Mouse (Mus musculus): ENCODE measurements at regions not wholly inside any gene's neighbourhood (a gene's known extent, or its start where the extent isn't known, plus 50 kb on each side); places are given as distances from the start of the nearest gene placed in this dataset.

GRCm38 (mm10) chr1:47051109-47051508, 158.5 kb upstream of the Slc39a10 start:
- Histone ChIP-seq H3K27ac (no peak overlapping the region), H3K4me1 (no peaks in the 10 kb centered on the region), H3K27me3 (no peaks in the 10 kb centered on the region), H3K4me3 (no peak overlapping the region), H3K9ac (no peak overlapping the region), H3K4me2 (no peak overlapping the region), H3K36me3 (ENCODE audit: poor library complexity, severe bottlenecking) (no peaks in the 10 kb centered on the region), H3K9me3 (replicated peaks) (no peaks in the 10 kb centered on the region)
- ATAC-seq = no peak

DNA sequence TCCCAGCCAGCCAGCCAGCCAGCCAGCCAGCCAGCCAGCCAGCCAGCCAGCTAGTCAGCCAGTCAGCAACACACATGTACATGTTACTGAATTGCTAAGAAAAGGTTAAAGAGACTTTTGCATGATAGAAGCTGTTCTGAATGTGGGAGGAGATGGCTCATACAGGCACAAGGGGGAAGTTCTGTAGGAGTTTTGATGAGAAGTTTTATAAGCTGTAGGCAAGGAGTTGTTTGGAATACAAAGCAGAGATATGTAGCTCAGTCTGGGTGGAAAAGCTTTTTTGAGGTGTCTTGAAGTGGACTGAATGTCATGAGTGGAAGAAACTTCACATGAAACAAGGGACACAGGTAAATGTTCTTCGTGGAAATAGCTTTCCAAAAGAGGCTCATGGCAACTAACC, 157.8 kb upstream of the Slc39a10 start:
- H3K9me3 ChIP-seq (replicated peaks) = no peaks in the 10 kb centered on the region
- H3K4me1 ChIP-seq = no peaks in the 10 kb centered on the region
- no peak overlapping the region for H3K27ac ChIP-seq
- no peak for ATAC-seq
- 73% methylated on average over 1 of the region's 1 CpGs for WGBS
- no peaks in the 10 kb centered on the region for H3K27me3 ChIP-seq
- no peak overlapping the region for H3K4me3 ChIP-seq
- no peaks in the 10 kb centered on the region for H3K36me3 ChIP-seq (ENCODE audit: poor library complexity, severe bottlenecking)
- H3K9ac ChIP-seq = no peak overlapping the region
- no peak overlapping the region for H3K4me2 ChIP-seq

- no peak overlapping the region for H3K9ac ChIP-seq
- H3K36me3 ChIP-seq (ENCODE audit: poor library complexity, severe bottlenecking) = no peaks in the 10 kb centered on the region
- no peak overlapping the region for H3K27ac ChIP-seq
- no peaks in the 10 kb centered on the region for H3K27me3 ChIP-seq
- WGBS = 89% methylated on average over 2 of the region's 2 CpGs
- no peaks in the 10 kb centered on the region for H3K9me3 ChIP-seq (replicated peaks)
- H3K4me2 ChIP-seq = no peak overlapping the region
- H3K4me3 ChIP-seq = no peak overlapping the region
- H3K4me1 ChIP-seq = no peaks in the 10 kb centered on the region
- no peak for ATAC-seq
These were observed 144.9 kb upstream of the Slc39a10 start for GRCm38 (mm10) chr1:47037576-47037975.

GRCm38 (mm10) chr1:47019356-47019755, 126.7 kb upstream of the Slc39a10 start:
- no peak for ATAC-seq
- no peak overlapping the region for H3K9ac ChIP-seq
- H3K27ac ChIP-seq = no peak overlapping the region
- no peak overlapping the region for H3K4me3 ChIP-seq
- H3K4me2 ChIP-seq = no peak overlapping the region
- 4% methylated on average over 1 of the region's 1 CpGs for WGBS
- no peaks in the 10 kb centered on the region for H3K9me3 ChIP-seq (replicated peaks)
- H3K36me3 ChIP-seq (ENCODE audit: poor library complexity, severe bottlenecking) = no peaks in the 10 kb centered on the region
- H3K4me1 ChIP-seq = peaks cover 5% of the 10 kb centered on the region; the same call in 1 of the 2 replicates
- H3K27me3 ChIP-seq = no peaks in the 10 kb centered on the region

- ATAC-seq = no peak
- WGBS = 90% methylated on average over 1 of the region's 1 CpGs
- Histone ChIP-seq H3K27me3 (no peaks in the 10 kb centered on the region), H3K4me3 (no peak overlapping the region), H3K4me1 (peaks cover 4% of the 10 kb centered on the region; the same call in 1 of the 2 replicates), H3K36me3 (ENCODE audit: poor library complexity, severe bottlenecking) (no peaks in the 10 kb centered on the region), H3K27ac (no peak overlapping the region), H3K4me2 (no peak overlapping the region), H3K9me3 (replicated peaks) (no peaks in the 10 kb centered on the region), H3K9ac (no peak overlapping the region)
These were observed 121.9 kb upstream of the Slc39a10 start for GRCm38 (mm10) chr1:47014526-47014925.

DNA sequence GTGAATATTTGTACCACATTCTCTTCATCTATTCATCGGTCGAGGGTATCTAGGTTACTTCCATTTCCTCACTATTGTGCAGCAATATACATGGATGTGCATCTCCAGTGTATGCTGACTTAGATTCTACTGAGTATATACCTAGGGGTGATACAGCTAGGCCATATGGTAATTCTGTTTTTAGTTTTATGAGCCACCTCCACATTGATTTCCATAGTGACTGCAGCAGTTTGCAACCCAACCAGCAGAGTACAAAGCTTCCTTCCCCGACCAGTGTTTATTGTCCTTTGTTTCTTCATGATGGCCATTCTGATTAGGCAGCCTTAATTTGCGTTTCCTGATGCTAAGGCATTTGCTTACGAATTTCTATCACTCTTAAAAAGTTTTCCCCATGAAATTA, 111.1 kb upstream of the Slc39a10 start:
- no peaks in the 10 kb centered on the region for H3K9me3 ChIP-seq (replicated peaks)
- no peaks in the 10 kb centered on the region for H3K27me3 ChIP-seq
- H3K27ac ChIP-seq = no peak overlapping the region
- no peak overlapping the region for H3K4me3 ChIP-seq
- 79% methylated on average over 5 of the region's 5 CpGs for WGBS
- H3K9ac ChIP-seq = no peak overlapping the region
- H3K4me2 ChIP-seq = no peak overlapping the region
- no peaks in the 10 kb centered on the region for H3K36me3 ChIP-seq (ENCODE audit: poor library complexity, severe bottlenecking)
- no peaks in the 10 kb centered on the region for H3K4me1 ChIP-seq
- ATAC-seq = no peak

DNA sequence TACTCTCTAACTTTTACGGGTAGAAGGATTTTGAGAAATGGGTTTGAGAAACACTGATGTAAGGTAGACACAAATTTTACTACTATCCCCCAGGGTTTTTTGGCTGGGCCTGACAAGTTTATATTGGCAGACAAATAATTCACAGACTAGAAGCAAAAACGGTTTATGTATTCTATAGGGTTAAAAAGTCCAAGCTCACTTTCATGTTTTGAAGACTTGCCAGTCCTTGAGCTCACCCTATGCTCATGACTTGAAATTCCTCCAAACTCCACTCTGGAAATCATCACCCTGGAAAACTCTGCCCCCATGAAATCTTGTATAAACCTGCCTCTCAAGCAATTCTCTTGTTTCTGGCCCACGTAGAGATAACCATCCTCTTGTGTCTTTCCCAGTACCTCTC, 106.7 kb upstream of the Slc39a10 start:
- H3K4me2 ChIP-seq = no peak overlapping the region
- H3K9ac ChIP-seq = no peak overlapping the region
- no peak overlapping the region for H3K4me3 ChIP-seq
- H3K27me3 ChIP-seq = no peaks in the 10 kb centered on the region
- ATAC-seq = no peak
- H3K9me3 ChIP-seq (replicated peaks) = no peaks in the 10 kb centered on the region
- WGBS = 84% methylated on average over 3 of the region's 3 CpGs
- H3K36me3 ChIP-seq (ENCODE audit: poor library complexity, severe bottlenecking) = no peaks in the 10 kb centered on the region
- no peak overlapping the region for H3K27ac ChIP-seq
- H3K4me1 ChIP-seq = no peaks in the 10 kb centered on the region

DNA sequence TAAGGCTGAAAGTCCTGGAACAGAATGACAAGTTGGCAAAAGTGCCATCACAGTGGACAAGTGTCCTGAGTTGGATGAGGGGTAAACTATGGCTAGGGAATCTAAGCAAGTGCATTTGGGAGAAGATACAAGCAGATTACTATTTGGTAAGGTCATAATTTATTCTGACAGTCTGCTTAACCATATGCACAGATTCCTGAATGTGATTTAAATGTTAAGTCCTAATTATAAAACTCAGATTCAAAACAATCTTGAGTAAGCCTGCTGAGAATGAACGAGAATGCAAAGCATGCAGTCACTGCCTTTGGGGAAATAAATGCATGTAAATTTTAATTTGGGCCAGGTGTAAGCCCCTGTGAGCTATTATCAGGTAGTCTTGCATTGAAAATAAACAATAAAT, 93.3 kb upstream of the Slc39a10 start:
- no peaks in the 10 kb centered on the region for H3K4me1 ChIP-seq
- ATAC-seq = peak; percentile 50; the same call in 1 of the 2 replicates
- no peak overlapping the region for H3K4me3 ChIP-seq
- H3K27me3 ChIP-seq = no peaks in the 10 kb centered on the region
- no peak overlapping the region for H3K4me2 ChIP-seq
- no peaks in the 10 kb centered on the region for H3K9me3 ChIP-seq (replicated peaks)
- no peak overlapping the region for H3K27ac ChIP-seq
- WGBS = 60% methylated on average over 1 of the region's 1 CpGs
- no peaks in the 10 kb centered on the region for H3K36me3 ChIP-seq (ENCODE audit: poor library complexity, severe bottlenecking)
- H3K9ac ChIP-seq = no peak overlapping the region

DNA sequence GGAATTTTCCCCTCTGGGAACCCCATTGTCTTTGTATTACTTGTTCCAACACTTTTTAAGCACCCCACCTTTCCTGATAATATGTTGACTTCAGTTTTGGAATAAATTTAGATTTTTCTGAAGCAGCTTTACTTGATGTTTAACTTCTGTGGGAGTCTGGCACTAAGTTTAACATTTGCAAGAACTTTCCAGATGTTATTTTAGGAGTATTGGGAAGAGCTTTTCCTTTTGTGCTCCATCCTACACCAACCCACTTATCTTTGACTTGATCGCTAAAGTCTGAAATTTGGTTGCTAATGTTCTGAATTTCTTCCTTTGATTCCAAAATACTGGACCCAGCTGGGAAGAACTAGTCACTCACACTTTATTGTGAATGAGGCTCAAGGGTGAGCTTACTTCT, 90.4 kb upstream of the Slc39a10 start:
- Histone ChIP-seq H3K4me2 (no peak overlapping the region), H3K27me3 (no peaks in the 10 kb centered on the region), H3K4me3 (no peak overlapping the region), H3K36me3 (ENCODE audit: poor library complexity, severe bottlenecking) (no peaks in the 10 kb centered on the region), H3K4me1 (no peaks in the 10 kb centered on the region), H3K9me3 (replicated peaks) (no peaks in the 10 kb centered on the region; the same call in 1 of the 2 replicates), H3K27ac (no peak overlapping the region), H3K9ac (no peak overlapping the region)
- no peak for ATAC-seq
- WGBS = 96% methylated on average over 1 of the region's 1 CpGs

DNA sequence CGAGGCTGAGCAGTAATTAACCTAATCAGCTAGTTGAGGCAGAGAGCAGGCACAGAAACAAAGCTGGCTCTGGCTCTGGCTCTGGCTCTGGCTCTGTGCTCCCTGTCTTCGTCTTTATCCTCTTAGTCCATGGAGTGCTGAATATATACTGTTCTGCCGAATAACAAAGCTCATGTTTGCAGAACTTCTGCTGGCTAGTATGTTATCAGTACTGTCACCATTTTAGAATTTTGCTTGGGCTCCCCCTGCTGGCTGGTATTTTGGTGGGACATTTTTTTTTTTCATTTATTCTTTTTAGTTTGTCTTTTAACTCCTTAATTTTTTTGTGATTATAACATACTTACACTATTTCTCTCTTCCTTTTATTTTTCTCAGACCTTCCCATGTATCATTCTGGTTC, 77.8 kb upstream of the Slc39a10 start:
- Histone ChIP-seq H3K4me3 (no peak overlapping the region), H3K27ac (no peak overlapping the region), H3K9me3 (replicated peaks) (no peaks in the 10 kb centered on the region), H3K4me2 (no peak overlapping the region), H3K9ac (no peak overlapping the region), H3K4me1 (peaks cover 5% of the 10 kb centered on the region; the same call in 1 of the 2 replicates), H3K27me3 (no peaks in the 10 kb centered on the region), H3K36me3 (ENCODE audit: poor library complexity, severe bottlenecking) (no peaks in the 10 kb centered on the region)
- no peak for ATAC-seq
- 63% methylated on average over 3 of the region's 3 CpGs for WGBS

DNA sequence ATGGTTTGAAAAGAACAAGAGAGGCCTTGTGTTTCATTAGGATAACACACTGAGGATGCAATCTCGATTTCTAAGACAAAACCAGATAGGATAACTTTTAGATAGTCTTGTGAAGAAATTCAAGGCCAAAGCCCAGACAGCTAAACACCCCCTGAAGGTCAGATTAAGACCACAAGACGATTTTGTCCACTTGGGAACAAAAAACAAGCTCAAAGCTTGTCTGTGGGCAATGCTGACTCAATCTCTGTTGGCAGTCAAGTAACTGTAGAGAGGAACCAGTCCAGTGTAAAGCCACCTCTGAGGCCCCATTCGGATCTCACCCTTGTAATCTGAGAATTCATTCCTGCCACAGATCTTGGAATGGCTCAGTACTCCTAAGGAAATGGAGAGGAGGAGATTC, 75.7 kb upstream of the Slc39a10 start:
- Histone ChIP-seq H3K4me2 (no peak overlapping the region), H3K4me1 (peaks cover 5% of the 10 kb centered on the region; the same call in 1 of the 2 replicates), H3K27me3 (no peaks in the 10 kb centered on the region), H3K9ac (no peak overlapping the region), H3K4me3 (no peak overlapping the region), H3K9me3 (replicated peaks) (no peaks in the 10 kb centered on the region), H3K27ac (no peak overlapping the region), H3K36me3 (ENCODE audit: poor library complexity, severe bottlenecking) (no peaks in the 10 kb centered on the region)
- ATAC-seq = no peak
- WGBS = 81% methylated on average over 3 of the region's 3 CpGs

DNA sequence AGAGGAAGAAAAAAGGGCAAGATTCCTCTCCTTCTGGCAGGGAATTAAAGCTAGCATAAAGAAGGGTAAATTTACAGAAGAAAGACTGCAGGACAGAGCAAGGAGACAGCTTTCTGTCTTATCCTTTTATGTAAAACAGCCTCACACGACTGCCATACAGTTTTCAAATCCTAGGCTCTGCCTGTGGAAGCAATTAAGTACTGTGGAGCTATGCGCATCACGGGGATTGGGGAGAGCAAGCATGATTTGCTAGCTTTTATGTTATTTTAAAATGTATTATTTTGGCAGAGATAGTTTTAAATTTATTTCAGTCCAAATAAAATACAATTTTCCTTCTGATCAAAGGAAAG, 74.2 kb upstream of the Slc39a10 start:
- Histone ChIP-seq H3K4me2 (no peak overlapping the region), H3K27me3 (no peaks in the 10 kb centered on the region), H3K27ac (no peak overlapping the region), H3K9ac (no peak overlapping the region), H3K36me3 (ENCODE audit: poor library complexity, severe bottlenecking) (no peaks in the 10 kb centered on the region), H3K9me3 (replicated peaks) (no peaks in the 10 kb centered on the region), H3K4me3 (no peak overlapping the region), H3K4me1 (peaks cover 5% of the 10 kb centered on the region; the same call in 1 of the 2 replicates)
- ATAC-seq = no peak
- WGBS = 58% methylated on average over 3 of the region's 3 CpGs

GRCm38 (mm10) chr1:46965996-46966916, 73.6 kb upstream of the Slc39a10 start:
- peaks cover 5% of the 10 kb centered on the region; the same call in 1 of the 2 replicates for H3K4me1 ChIP-seq
- no peaks in the 10 kb centered on the region for H3K9me3 ChIP-seq (replicated peaks)
- no peak overlapping the region for H3K4me3 ChIP-seq
- H3K9ac ChIP-seq = no peak overlapping the region
- WGBS = 58% methylated on average over 5 of the region's 5 CpGs
- ATAC-seq = no peak
- H3K36me3 ChIP-seq (ENCODE audit: poor library complexity, severe bottlenecking) = no peaks in the 10 kb centered on the region
- H3K27ac ChIP-seq = no peak overlapping the region
- H3K27me3 ChIP-seq = no peaks in the 10 kb centered on the region
- no peak overlapping the region for H3K4me2 ChIP-seq
